Mouse (Mus musculus): ENCODE data around the gene Ncoa1. TPM values are rescaled to one million over a fixed set of nuclear protein-coding genes. Genes with fewer than 3 reads are reported as not detected.

Gene Ncoa1
- total and polyA plus RNA-seq, 3 experiments, result 16.4 to 32.6 (median 30.2) TPM

- no peak for DNase-seq
- 55% methylated on average over 5 of the region's 5 CpGs for WGBS
- Histone ChIP-seq H3K9ac (ENCODE audit: low read depth, low read length) (no peak overlapping the region), H3K79me2 (replicated peaks; ENCODE audit: control insufficient read depth, insufficient read depth, low read length) (0 out of 2 replicates have a peak, but pooled peaks cover 2% of the 10 kb centered on the region), H3K27ac (no peak overlapping the region), H3K4me1 (ENCODE audit: control insufficient read depth, insufficient read depth, low read length) (peaks cover 8% of the 10 kb centered on the region), H3K27me3 (ENCODE audit: control insufficient read depth, insufficient read depth, low read length) (no peaks in the 10 kb centered on the region; the same call in 1 of the 2 replicates), H3K4me3 (no peak overlapping the region), H3K36me3 (ENCODE audit: control insufficient read depth, insufficient read depth, low read length) (peaks cover 3% of the 10 kb centered on the region; the same call in 1 of the 2 replicates)
- intact Hi-C loops (cut with DNase I), result no loop called here
- TF ChIP-seq EP300 (IDR thresholded peaks at IDR 0.05; ENCODE audit: insufficient read depth, low read depth, low read length), result no peak
- TF ChIP-seq POLR2A (IDR thresholded peaks at IDR 0.05; ENCODE audit: insufficient read depth, low read depth, low read length), result no peak
- TF ChIP-seq CTCF (IDR thresholded peaks at IDR 0.05), result peak; percentile 34
Measured at GRCm38 (mm10) chr12:4390721-4391120, 86.3 kb downstream of the Ncoa1 start.

DNA sequence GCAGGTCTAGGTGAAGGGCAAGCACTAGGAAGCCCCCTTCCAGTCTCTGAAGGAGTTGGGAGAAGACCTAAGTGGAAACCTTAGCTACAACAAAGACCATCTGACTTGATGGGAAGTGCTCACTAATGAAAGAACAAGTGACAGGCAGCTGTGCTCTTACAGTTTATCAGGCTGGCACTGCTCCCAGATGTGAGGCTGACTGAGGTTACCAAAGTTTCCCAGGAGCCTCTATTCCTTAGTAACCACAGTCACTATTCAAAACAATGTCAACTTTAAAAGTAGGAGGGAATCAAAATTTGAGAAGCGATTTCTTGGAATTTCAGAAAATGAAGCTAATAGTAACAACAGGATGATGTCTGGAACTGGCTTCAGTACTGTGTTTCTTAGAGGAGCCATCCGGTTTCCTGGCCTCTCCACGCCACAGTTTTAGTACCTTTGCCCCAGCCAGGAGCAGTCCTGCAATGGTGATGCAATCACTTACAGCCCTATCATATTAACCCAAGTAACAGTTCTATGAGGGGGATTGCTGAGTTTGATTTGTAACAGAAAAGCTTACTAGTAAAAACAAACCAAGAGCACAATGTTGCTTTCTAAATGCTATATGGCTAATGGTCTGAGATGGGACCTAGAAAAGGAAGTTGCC is 90.8 kb downstream of the Ncoa1 start:
- H3K4me1 ChIP-seq (ENCODE audit: control insufficient read depth, insufficient read depth, low read length), result peaks cover 2% of the 10 kb centered on the region
- intact Hi-C loops (cut with DNase I), result no loop called here
- no peak overlapping the region for H3K9ac ChIP-seq (ENCODE audit: low read depth, low read length)
- TF ChIP-seq EP300 (IDR thresholded peaks at IDR 0.05; ENCODE audit: insufficient read depth, low read depth, low read length) (no peak), POLR2A (IDR thresholded peaks at IDR 0.05; ENCODE audit: insufficient read depth, low read depth, low read length) (no peak), CTCF (IDR thresholded peaks at IDR 0.05) (no peak)
- peak overlapping the region; percentile 39 for H3K27ac ChIP-seq
- 58% methylated on average over 3 of the region's 3 CpGs for WGBS
- no peak overlapping the region for H3K4me3 ChIP-seq
- peak; percentile 57 to 76 for DNase-seq
- H3K79me2 ChIP-seq (replicated peaks; ENCODE audit: control insufficient read depth, insufficient read depth, low read length), result 0 out of 2 replicates have a peak, but pooled peaks cover 2% of the 10 kb centered on the region
- H3K36me3 ChIP-seq (ENCODE audit: control insufficient read depth, insufficient read depth, low read length), result peaks cover 1% of the 10 kb centered on the region; the same call in 1 of the 2 replicates
- no peaks in the 10 kb centered on the region; the same call in 1 of the 2 replicates for H3K27me3 ChIP-seq (ENCODE audit: control insufficient read depth, insufficient read depth, low read length)

GRCm38 (mm10) chr12:4383061-4383460 is 93.9 kb downstream of the Ncoa1 start:
- peak in 1 of 2 experiments; percentile 9 for DNase-seq
- intact Hi-C loops (cut with DNase I), result no loop called here
- no peaks in the 10 kb centered on the region for H3K79me2 ChIP-seq (replicated peaks; ENCODE audit: control insufficient read depth, insufficient read depth, low read length)
- H3K4me3 ChIP-seq, result no peak overlapping the region
- peaks cover 2% of the 10 kb centered on the region; the same call in 1 of the 2 replicates for H3K4me1 ChIP-seq (ENCODE audit: control insufficient read depth, insufficient read depth, low read length)
- WGBS, result 62% methylated on average over 3 of the region's 3 CpGs
- no peak for TF ChIP-seq POLR2A (IDR thresholded peaks at IDR 0.05; ENCODE audit: insufficient read depth, low read depth, low read length)
- no peak for TF ChIP-seq EP300 (IDR thresholded peaks at IDR 0.05; ENCODE audit: insufficient read depth, low read depth, low read length)
- no peak for TF ChIP-seq CTCF (IDR thresholded peaks at IDR 0.05)
- H3K9ac ChIP-seq (ENCODE audit: low read depth, low read length), result no peak overlapping the region
- no peaks in the 10 kb centered on the region for H3K27me3 ChIP-seq (ENCODE audit: control insufficient read depth, insufficient read depth, low read length)
- H3K36me3 ChIP-seq (ENCODE audit: control insufficient read depth, insufficient read depth, low read length), result no peaks in the 10 kb centered on the region
- H3K27ac ChIP-seq, result no peak overlapping the region

DNA sequence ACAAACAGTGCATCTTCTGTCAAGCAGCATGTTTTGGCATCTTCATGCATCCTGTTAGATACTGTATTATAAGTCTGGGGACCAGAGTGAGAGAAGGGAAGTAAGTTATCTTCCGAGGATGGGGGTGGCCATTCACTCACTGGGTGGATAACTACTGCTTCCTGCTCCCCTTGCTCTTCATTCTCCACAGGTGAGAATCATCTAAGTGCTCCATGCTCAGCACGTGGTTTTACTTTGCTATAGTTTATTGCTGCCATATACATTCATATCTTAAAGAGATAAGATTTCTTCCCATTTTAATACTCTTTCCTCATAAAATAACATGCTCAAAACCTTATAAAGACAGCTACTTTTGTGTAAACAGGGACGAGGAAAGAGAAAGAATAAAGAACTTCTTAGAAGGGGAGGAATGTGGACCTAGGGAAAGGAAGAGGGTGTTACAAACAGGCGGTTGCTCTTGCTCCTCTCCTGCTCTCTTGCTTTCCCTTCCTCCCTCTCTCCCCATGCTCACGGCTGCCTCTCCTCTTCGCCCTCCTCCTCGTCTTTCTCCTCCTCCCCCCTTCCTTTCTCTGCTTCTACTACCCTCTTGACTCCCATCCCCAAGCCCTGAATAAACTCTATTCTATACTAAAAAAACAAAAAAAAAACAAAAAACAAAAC is 97.6 kb downstream of the Ncoa1 start:
- DNase-seq, result no peak
- intact Hi-C loops (cut with DNase I), result no loop called here
- no peak for TF ChIP-seq POLR2A (IDR thresholded peaks at IDR 0.05; ENCODE audit: insufficient read depth, low read depth, low read length)
- TF ChIP-seq CTCF (IDR thresholded peaks at IDR 0.05), result no peak
- no peak for TF ChIP-seq EP300 (IDR thresholded peaks at IDR 0.05; ENCODE audit: insufficient read depth, low read depth, low read length)
- no peaks in the 10 kb centered on the region for H3K27me3 ChIP-seq (ENCODE audit: control insufficient read depth, insufficient read depth, low read length)
- H3K36me3 ChIP-seq (ENCODE audit: control insufficient read depth, insufficient read depth, low read length), result no peaks in the 10 kb centered on the region
- no peaks in the 10 kb centered on the region for H3K79me2 ChIP-seq (replicated peaks; ENCODE audit: control insufficient read depth, insufficient read depth, low read length)
- H3K9ac ChIP-seq (ENCODE audit: low read depth, low read length), result no peak overlapping the region
- 43% methylated on average over 7 of the region's 7 CpGs for WGBS
- no peak overlapping the region for H3K27ac ChIP-seq
- H3K4me1 ChIP-seq (ENCODE audit: control insufficient read depth, insufficient read depth, low read length), result peaks cover 5% of the 10 kb centered on the region
- H3K4me3 ChIP-seq, result no peak overlapping the region

DNA sequence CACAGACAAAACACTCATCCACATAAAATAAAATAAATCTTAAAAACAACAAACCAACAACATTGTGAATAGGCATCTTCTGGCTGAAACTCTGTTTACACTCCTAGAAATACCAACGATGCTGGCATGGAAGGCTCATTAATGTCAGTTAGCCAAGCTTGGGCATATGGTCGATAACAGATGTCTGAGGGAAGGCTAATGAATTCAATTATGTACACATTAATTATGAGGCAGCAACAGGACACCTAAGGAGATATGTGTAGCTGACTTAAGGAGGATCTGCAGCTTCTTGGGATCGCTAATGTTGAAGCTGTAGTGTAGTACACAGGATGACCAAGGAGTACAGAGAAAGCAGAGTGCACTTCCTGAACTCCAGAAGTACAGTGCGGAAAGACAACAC is 100.5 kb downstream of the Ncoa1 start:
- H3K27me3 ChIP-seq (ENCODE audit: control insufficient read depth, insufficient read depth, low read length), result no peaks in the 10 kb centered on the region
- H3K27ac ChIP-seq, result no peak overlapping the region
- no peak for DNase-seq
- no peaks in the 10 kb centered on the region for H3K79me2 ChIP-seq (replicated peaks; ENCODE audit: control insufficient read depth, insufficient read depth, low read length)
- H3K9ac ChIP-seq (ENCODE audit: low read depth, low read length), result no peak overlapping the region
- no peaks in the 10 kb centered on the region for H3K36me3 ChIP-seq (ENCODE audit: control insufficient read depth, insufficient read depth, low read length)
- WGBS, result 91% methylated on average over 4 of the region's 4 CpGs
- intact Hi-C loops (cut with DNase I), result no loop called here
- TF ChIP-seq POLR2A (IDR thresholded peaks at IDR 0.05; ENCODE audit: insufficient read depth, low read depth, low read length), result no peak
- no peak for TF ChIP-seq CTCF (IDR thresholded peaks at IDR 0.05)
- no peak for TF ChIP-seq EP300 (IDR thresholded peaks at IDR 0.05; ENCODE audit: insufficient read depth, low read depth, low read length)
- H3K4me3 ChIP-seq, result no peak overlapping the region
- H3K4me1 ChIP-seq (ENCODE audit: control insufficient read depth, insufficient read depth, low read length), result peaks cover 4% of the 10 kb centered on the region

Measured in heart, adult 2 months (tissue).